Mouse (Mus musculus) testis, adult 2 months (tissue): ENCODE data around the gene Rbms3.

Source experiments
- CTCF ChIP-seq: fragments of 200-500 bp; IDR thresholded peaks from 2 replicates; pipeline ENCODE4 v1.5.1; 2012; ENCODE audit warnings: low read depth, mild to moderate bottlenecking, inconsistent platforms, low read length, moderate library complexity; ENCODE audit not compliant: control insufficient read depth, insufficient read depth, insufficient replicate concordance
- POLR2A ChIP-seq: fragments of 200-500 bp; IDR thresholded peaks from 2 replicates; pipeline ENCODE4 v1.6.1; 2012; ENCODE audit warnings: low read depth, mild to moderate bottlenecking, inconsistent platforms, low read length, moderate library complexity; ENCODE audit not compliant: control insufficient read depth

GRCm38 (mm10) chr9:117250831-117251165 lies 378.9 kb downstream of the Rbms3 start:
- TF ChIP-seq CTCF (no peak), POLR2A (no peak)
